Mouse (Mus musculus) heart, embryonic 11.5 days (tissue): ENCODE results near the gene Cnst. TPM values are rescaled to one million over a fixed set of nuclear protein-coding genes. Genes with fewer than 3 reads are reported as not detected.
"Not testable (repeated sequence)": the region's sequence is repeated elsewhere in the genome, so short reads cannot be mapped to it uniquely, and the experiment has no call there.

Experiments used
- ATAC-seq: fragments of 200-750 bp; cut with Nextera tagmentation; replicated peaks from 2 replicates; pipeline ENCODE4 v1.8.0; 2017; ENCODE audit warnings: moderate library complexity; ENCODE audit not compliant: insufficient number of reproducible peaks, low FRiP score, low TSS enrichment
- H3K27ac ChIP-seq: fragments of 300-500 bp; sonication (generic); 2 replicates; pipeline ENCODE4 v1.5.1; 2014; ENCODE audit warnings: mild to moderate bottlenecking, low read depth, low read length
- H3K27me3 ChIP-seq: fragments of 300-500 bp; sonication (generic); 2 replicates; pipeline ENCODE4 v1.6.1; 2014; ENCODE audit warnings: mild to moderate bottlenecking, low read length, mixed read lengths; ENCODE audit not compliant: control insufficient read depth, insufficient read depth
- H3K36me3 ChIP-seq: fragments of 300-500 bp; sonication (generic); 2 replicates; pipeline ENCODE4 v1.6.1; 2014; ENCODE audit warnings: mild to moderate bottlenecking, low read length, moderate library complexity, mixed read lengths; ENCODE audit not compliant: control insufficient read depth, insufficient read depth
- H3K4me1 ChIP-seq: fragments of 300-500 bp; sonication (generic); 2 replicates; pipeline ENCODE4 v1.6.1; 2014; ENCODE audit warnings: low read length; ENCODE audit not compliant: control insufficient read depth, insufficient read depth
- H3K4me2 ChIP-seq: fragments of 300-500 bp; sonication (generic); 2 replicates; pipeline ENCODE4 v1.6.1; 2014; ENCODE audit warnings: mild to moderate bottlenecking, moderate library complexity
- H3K4me3 ChIP-seq: fragments of 300-500 bp; sonication (generic); 2 replicates; pipeline ENCODE4 v1.5.1; 2014; ENCODE audit warnings: low read depth, low read length
- H3K9ac ChIP-seq: fragments of 300-500 bp; sonication (generic); 2 replicates; pipeline ENCODE4 v1.6.1; 2014; ENCODE audit warnings: mild to moderate bottlenecking, low read depth, low read length, moderate library complexity
- H3K9me3 ChIP-seq: fragments of 300-500 bp; sonication (generic); replicated peaks from 2 replicates; pipeline ENCODE4 v1.6.1; 2016; ENCODE audit warnings: low read length; ENCODE audit not compliant: control insufficient read depth
- WGBS: fragments of 180-500 bp; shearing (Covaris S2); extraction: QIAGEN DNeasy Blood & Tissue Kit; methylation state at CpG from one replicate; pipeline ENCODE4 v1.1.7; 2014; ENCODE audit not compliant: insufficient replicate concordance; 5-methylcytosine and 5-hydroxymethylcytosine counted together
- polyA plus RNA-seq: library from polyadenylated mRNA; unstranded; fragments of >200 nt; fragmentation: Nextera tagmentation; extraction: Ambion mirVana; gene quantifications from 2 replicates; pipeline ENCODE4 v1.2.1, GENCODE M21; 2014

The Cnst gene
- 13.2 and 17.1 TPM in 2 replicates for polyA plus RNA-seq

DNA sequence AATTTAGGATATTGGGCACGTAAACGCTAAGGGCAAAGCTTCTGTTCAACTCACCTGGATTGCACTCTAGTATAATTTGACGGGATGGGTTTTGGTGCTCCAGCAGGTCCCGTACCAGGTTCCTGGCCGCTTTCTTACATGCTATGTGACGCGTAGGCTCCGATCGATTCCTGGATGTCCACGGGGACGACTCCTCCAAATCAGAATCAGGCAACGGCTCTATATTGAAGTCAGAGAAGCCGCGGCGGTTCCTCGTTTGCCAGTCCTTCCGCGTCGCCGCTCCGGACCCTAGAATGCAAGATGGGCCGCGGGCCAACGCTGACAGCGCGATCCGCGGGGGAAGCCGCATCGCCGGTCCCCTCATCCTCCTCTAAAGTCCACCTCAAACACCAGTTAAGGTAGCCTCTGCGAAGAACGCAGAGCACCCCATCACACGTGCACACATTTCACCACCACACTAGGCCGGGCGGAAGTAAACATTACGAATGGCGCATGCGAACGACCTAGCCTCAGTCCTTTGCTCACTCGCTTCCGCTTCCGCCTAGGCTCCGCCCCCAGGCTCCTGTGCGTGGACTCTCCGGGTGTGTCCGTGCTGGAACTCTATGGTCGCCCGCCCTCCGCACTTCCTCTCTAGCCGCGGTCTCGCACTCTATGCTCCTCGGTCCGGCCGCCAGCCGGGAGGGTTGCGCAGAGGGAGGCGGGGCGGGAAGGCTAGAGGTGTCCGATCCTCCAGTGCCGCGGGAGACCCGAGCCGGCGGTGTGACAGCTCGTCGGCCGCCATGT, at the start of gene Cnst, which contains the start of gene Tfb2m:
TSS of gene Cnst (plus strand) at position 603 of the 783 bp plus-strand sequence.
TSS of gene Tfb2m (minus strand) at position 500 of the 783 bp plus-strand sequence.
- H3K4me1 ChIP-seq: peaks cover 12% of the 10 kb centered on the region
- peak; percentile 99 for ATAC-seq
- H3K4me3 ChIP-seq: peak within 1 kb of the TSS; percentile 75
- whole genome bisulfite sequencing: under 1% methylated on average over 69 of the region's 69 CpGs
- peak within 1 kb of the TSS; percentile 89 for H3K27ac ChIP-seq
- not testable (repeated sequence) for H3K9me3 ChIP-seq, H3K36me3 ChIP-seq, H3K27me3 ChIP-seq
- peak within 1 kb of the TSS; percentile 84 for H3K4me2 ChIP-seq
- peak within 1 kb of the TSS; percentile 75 for H3K9ac ChIP-seq

DNA sequence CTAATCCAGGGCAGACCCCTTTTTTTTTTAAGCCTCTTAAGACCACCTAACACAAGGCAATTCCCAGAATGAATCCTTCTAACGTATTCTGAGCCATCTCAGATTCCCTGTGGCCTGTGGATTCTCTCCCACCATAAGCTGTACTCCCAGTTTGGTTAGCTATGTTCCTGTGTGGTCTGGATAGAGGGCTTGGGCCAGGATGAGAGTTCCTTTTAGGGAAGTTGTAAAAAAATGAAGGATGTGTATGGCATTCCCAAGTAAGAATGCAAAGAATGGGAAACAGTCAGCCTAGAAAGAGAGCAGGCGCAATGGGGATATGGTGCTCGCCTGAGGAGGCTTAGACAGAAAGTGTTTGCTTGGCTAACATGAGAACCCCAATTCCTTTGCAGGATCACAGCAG, 46.9 kb upstream of the Cnst start:
- no peak overlapping the region for H3K27ac ChIP-seq
- no peak overlapping the region for H3K4me3 ChIP-seq
- H3K4me1 ChIP-seq: no peaks in the 10 kb centered on the region
- no peak overlapping the region for H3K9ac ChIP-seq
- H3K4me2 ChIP-seq: no peak overlapping the region
- 58% methylated on average over 3 of the region's 3 CpGs for WGBS
- no peaks in the 10 kb centered on the region for H3K36me3 ChIP-seq
- no peak for ATAC-seq
- no peaks in the 10 kb centered on the region for H3K27me3 ChIP-seq
- no peaks in the 10 kb centered on the region for H3K9me3 ChIP-seq

DNA sequence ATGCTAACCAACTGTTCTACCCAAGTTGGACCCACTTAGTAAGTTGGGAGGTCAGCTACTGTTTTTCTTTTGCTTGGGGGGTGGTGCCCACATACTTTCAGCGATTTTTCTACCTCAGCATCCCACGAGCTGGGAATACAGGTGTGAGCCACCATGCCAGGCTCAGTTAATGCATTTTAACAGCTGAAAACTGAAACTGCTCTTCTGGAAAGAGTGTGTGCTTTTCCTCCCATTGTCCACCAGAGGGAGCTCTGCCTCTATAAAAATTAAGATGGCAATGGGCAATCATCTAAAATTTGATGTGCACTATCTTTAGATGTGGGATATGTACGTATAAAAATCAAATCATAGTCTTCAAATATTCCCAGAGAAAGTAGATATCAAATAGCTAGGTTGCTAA, 43.6 kb upstream of the Cnst start:
- no peaks in the 10 kb centered on the region for H3K4me1 ChIP-seq
- no peak overlapping the region for H3K27ac ChIP-seq
- H3K36me3 ChIP-seq: no peaks in the 10 kb centered on the region
- no peak for ATAC-seq
- no peak overlapping the region for H3K4me3 ChIP-seq
- 20% methylated on average over 3 of the region's 3 CpGs for WGBS
- H3K27me3 ChIP-seq: no peaks in the 10 kb centered on the region
- H3K9ac ChIP-seq: no peak overlapping the region
- no peak overlapping the region for H3K4me2 ChIP-seq
- no peaks in the 10 kb centered on the region for H3K9me3 ChIP-seq

DNA sequence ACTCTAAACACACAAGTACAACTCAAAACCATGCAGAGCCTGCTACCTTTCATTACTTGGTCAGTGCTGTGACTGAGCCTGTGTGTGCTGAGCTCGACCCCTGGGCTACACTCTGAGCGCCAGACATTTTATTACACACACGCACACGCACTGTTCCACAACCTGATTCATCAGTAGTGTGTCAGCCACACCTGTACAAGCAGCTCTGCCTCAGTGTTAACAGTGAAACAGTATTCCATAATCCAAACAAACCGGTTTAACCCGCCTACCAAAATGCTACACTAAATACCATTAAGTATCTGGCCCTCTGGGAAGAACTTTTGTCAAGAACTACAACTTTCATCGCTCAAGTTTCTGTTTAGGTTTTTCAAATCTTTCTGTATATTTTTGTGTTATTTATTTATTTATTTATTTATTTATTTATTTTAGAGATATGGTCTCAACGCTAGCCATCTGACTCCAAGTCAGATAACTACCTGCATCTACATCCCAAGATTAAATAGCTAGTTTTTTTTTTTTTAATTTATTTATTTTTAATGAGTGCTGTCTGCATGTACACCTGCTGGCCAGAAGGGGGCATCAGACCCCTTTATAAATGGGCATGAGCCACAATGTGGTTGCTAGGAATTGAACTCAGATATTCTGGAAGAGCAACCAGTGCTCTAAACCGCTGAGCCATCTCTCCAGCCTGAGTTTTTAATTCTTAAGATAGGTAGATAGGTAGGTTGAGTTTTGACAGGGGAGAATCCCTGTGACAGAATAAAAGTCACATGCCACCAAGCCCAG, 39.4 kb upstream of the Cnst start:
- ATAC-seq: no peak
- 57% methylated on average over 9 of the region's 9 CpGs for WGBS
- H3K4me1 ChIP-seq: no peaks in the 10 kb centered on the region
- no peaks in the 10 kb centered on the region for H3K36me3 ChIP-seq
- H3K4me2 ChIP-seq: no peak overlapping the region
- no peaks in the 10 kb centered on the region for H3K27me3 ChIP-seq
- no peak overlapping the region for H3K27ac ChIP-seq
- H3K4me3 ChIP-seq: no peak overlapping the region
- no peak overlapping the region for H3K9ac ChIP-seq
- H3K9me3 ChIP-seq: no peaks in the 10 kb centered on the region

DNA sequence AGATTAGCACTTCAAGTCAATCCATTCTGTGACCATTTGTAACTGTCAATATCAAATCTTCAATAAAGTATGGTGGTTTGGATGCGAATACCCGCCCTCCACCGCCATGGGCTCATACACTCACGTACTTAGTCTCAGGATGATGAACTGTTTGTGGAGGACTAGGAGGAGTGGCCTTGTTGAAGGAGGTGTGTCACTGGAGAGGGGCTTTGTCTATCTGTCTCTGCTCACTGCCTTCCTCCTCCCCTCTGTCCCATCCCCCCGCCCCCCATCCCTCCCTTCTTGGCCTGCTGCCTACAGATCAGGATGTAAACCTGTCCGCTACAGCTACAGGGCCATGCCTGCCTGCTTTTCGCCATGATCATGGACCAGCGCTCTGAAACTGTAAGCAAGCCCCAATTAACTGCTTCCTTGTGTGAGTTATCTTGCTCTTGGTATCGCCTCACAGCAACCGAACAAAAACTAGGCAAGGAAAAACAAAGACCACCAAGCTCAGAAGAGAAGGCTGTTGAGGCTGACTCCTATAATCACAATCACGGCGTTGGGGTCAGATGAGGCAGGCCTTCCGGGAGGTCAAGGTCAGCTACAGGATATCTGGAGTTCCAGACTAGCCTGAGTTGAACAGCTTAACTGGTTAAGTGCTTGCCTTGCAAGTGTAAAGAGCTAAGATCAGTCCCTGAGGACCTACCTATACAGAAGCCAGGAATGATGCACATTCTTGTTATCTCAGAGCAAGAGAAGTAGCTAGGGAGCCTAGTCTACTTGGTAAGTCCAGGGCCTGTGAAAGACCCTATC, 35.4 kb upstream of the Cnst start:
- no peak for ATAC-seq
- no peaks in the 10 kb centered on the region for H3K27me3 ChIP-seq
- no peaks in the 10 kb centered on the region for H3K4me1 ChIP-seq
- H3K4me2 ChIP-seq: no peak overlapping the region
- no peak overlapping the region for H3K4me3 ChIP-seq
- no peak overlapping the region for H3K9ac ChIP-seq
- no peaks in the 10 kb centered on the region for H3K9me3 ChIP-seq
- no peak overlapping the region for H3K27ac ChIP-seq
- H3K36me3 ChIP-seq: no peaks in the 10 kb centered on the region
- 73% methylated on average over 13 of the region's 13 CpGs for WGBS

DNA sequence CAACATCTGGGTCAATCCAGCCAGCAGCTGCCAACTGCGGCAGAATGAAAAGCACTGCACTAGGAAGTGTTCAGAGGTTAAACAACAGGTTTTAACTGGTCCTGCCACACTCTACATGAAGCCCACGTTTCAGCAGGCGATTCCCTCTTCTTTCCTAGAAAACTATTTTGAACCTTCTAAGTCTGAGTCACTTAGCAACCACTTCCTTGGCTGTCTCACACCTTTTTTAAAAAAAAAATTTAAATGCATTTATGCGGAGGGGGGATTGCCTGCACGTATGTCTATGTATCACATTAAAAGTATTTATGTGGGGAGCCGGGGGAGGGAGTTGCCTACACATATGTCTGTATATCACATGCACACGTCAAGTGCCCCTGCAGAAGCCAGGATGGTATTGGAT, 34.3 kb upstream of the Cnst start:
- H3K4me1 ChIP-seq: no peaks in the 10 kb centered on the region
- ATAC-seq: no peak
- H3K4me3 ChIP-seq: no peak overlapping the region
- H3K36me3 ChIP-seq: no peaks in the 10 kb centered on the region
- H3K9me3 ChIP-seq: no peaks in the 10 kb centered on the region
- 79% methylated on average over 7 of the region's 7 CpGs for WGBS
- H3K27me3 ChIP-seq: no peaks in the 10 kb centered on the region
- H3K27ac ChIP-seq: no peak overlapping the region
- H3K4me2 ChIP-seq: no peak overlapping the region
- no peak overlapping the region for H3K9ac ChIP-seq

DNA sequence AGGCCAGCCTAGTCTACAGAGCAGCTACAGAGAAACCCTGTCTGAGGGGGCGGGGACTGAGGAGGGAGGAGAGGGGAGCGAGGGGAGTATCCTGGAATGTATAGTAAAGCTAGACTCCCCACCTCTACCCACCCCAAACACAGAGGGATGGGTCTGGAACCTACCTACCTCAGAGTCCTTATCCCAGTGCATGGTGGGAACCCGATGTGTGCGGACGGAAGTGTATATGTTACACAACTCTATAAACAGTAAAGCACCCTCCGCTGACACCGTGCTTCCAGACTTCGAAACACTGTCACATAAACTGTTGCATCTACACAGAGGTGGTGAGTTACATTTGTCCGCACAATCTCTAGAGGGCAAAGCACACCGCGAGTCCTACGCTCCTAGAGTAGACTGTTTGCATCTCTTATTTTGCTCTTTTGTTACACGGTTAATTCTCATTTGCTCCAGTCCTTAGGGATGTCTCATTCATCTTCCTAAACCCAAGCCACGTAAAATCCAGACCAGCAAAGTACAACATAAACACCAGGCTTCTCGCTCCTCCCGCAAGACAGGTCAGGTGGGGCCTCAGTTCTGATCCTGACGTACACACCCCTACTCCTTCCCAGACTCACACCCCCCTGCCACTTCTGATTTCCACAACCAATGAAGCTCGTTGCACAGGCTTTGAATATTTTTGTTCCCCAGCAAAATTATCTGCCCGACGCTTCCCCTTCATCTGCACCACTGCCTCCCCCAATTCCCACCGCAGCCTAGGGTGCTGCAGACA, 29.0 kb upstream of the Cnst start:
- peak overlapping the region; percentile 79 for H3K9ac ChIP-seq
- H3K36me3 ChIP-seq: no peaks in the 10 kb centered on the region
- WGBS: 1% methylated on average over 21 of the region's 21 CpGs
- H3K27me3 ChIP-seq: no peaks in the 10 kb centered on the region
- no peaks in the 10 kb centered on the region for H3K9me3 ChIP-seq
- ATAC-seq: peak; percentile 67
- no peaks in the 10 kb centered on the region for H3K4me1 ChIP-seq
- H3K4me2 ChIP-seq: peak overlapping the region; percentile 99
- peak overlapping the region; percentile 88 for H3K4me3 ChIP-seq
- peak overlapping the region; percentile 22; the same call in 1 of the 2 replicates for H3K27ac ChIP-seq
